ENCODE assay signal across 8 mouse cellular contexts in genomic region chr5:140647821-140648518, GRCm38 (mm10). TPM values are rescaled to one million over a fixed set of nuclear protein-coding genes. Genes with fewer than 3 reads are reported as not detected.
A peak's percentile ranks its signal among the peaks of the same experiment; 100 is the strongest.
DNase-seq lines count a peak whose midpoint lies in the region; ATAC-seq and TF ChIP-seq lines count a peak whose summit lies in the region.

No protein-coding gene starts in this region.

- DNase-seq in heart, adult 2 months = peak; percentile 44 to 59
- DNase-seq in heart, adult 9 months (ENCODE audit: low spot score in 2 of 2) = no peak
- DNase-seq in adrenal gland, postnatal 10 days = peak; percentile 66
- peak; percentile 63 to 71 for DNase-seq in left cerebral cortex, adult 2 months (ENCODE audit: extremely low spot score in 1 of 2, low spot score in 2 of 2)
- DNase-seq in mesoderm, embryonic 11.5 days (ENCODE audit: low read depth, low spot score) = peak; percentile 63
- peak; percentile 81 for DNase-seq in testis, postnatal 10 days (ENCODE audit: low spot score)

- peak overlapping the region; percentile 88 for H3K27ac ChIP-seq in heart, adult 2 months
- H3K27ac ChIP-seq in embryonic facial prominence, embryonic 13.5 days = peak overlapping the region; percentile 93
- peak overlapping the region; percentile 89 for H3K27ac ChIP-seq in hindbrain, embryonic 12.5 days
- peak overlapping the region; percentile 99 for H3K27ac ChIP-seq in left cerebral cortex, adult 2 months

- no peaks in the 10 kb centered on the region for H3K79me2 ChIP-seq in heart, adult 2 months (replicated peaks; ENCODE audit: control insufficient read depth, insufficient read depth, low read length)

- no peaks in the 10 kb centered on the region for H3K9me3 ChIP-seq in embryonic facial prominence, embryonic 13.5 days
- no peaks in the 10 kb centered on the region for H3K9me3 ChIP-seq in hindbrain, embryonic 12.5 days (replicated peaks)

- no peak for TF ChIP-seq POLR2A in heart, adult 2 months (IDR thresholded peaks at IDR 0.05; ENCODE audit: insufficient read depth, low read depth, low read length)

- 3% methylated on average over 13 of the region's 13 CpGs for WGBS in heart, adult 2 months
- 1% methylated on average over 13 of the region's 13 CpGs for WGBS in embryonic facial prominence, embryonic 13.5 days
- 2% methylated on average over 13 of the region's 13 CpGs for WGBS in hindbrain, embryonic 12.5 days

- H3K27me3 ChIP-seq in heart, adult 2 months (ENCODE audit: control insufficient read depth, insufficient read depth, low read length) = no peaks in the 10 kb centered on the region
- no peaks in the 10 kb centered on the region for H3K27me3 ChIP-seq in embryonic facial prominence, embryonic 13.5 days
- H3K27me3 ChIP-seq in hindbrain, embryonic 12.5 days = no peaks in the 10 kb centered on the region

- H3K36me3 ChIP-seq in heart, adult 2 months (ENCODE audit: control insufficient read depth, insufficient read depth, low read length) = no peaks in the 10 kb centered on the region
- peaks cover 31% of the 10 kb centered on the region for H3K36me3 ChIP-seq in embryonic facial prominence, embryonic 13.5 days
- H3K36me3 ChIP-seq in hindbrain, embryonic 12.5 days = peaks cover 24% of the 10 kb centered on the region

- H3K4me1 ChIP-seq in heart, adult 2 months (ENCODE audit: control insufficient read depth, insufficient read depth, low read length) = peaks cover 7% of the 10 kb centered on the region
- peaks cover 64% of the 10 kb centered on the region for H3K4me1 ChIP-seq in embryonic facial prominence, embryonic 13.5 days
- peaks cover 46% of the 10 kb centered on the region for H3K4me1 ChIP-seq in hindbrain, embryonic 12.5 days

- H3K9ac ChIP-seq in heart, adult 2 months (ENCODE audit: low read depth, low read length) = peak overlapping the region; percentile 92
- H3K9ac ChIP-seq in embryonic facial prominence, embryonic 13.5 days = peak overlapping the region; percentile 99
- H3K9ac ChIP-seq in hindbrain, embryonic 12.5 days = peak overlapping the region; percentile 100

- no peak for TF ChIP-seq CTCF in heart, adult 2 months (IDR thresholded peaks at IDR 0.05)
- no peak for TF ChIP-seq CTCF in left cerebral cortex, adult 2 months (IDR thresholded peaks at IDR 0.05)

- ATAC-seq in embryonic facial prominence, embryonic 13.5 days (ENCODE audit: insufficient number of reproducible peaks, insufficient read depth, low FRiP score, low TSS enrichment, low read depth) = peak; percentile 67
- peak; percentile 36 for ATAC-seq in hindbrain, embryonic 12.5 days (ENCODE audit: low FRiP score)

- peak overlapping the region; percentile 98 for H3K4me3 ChIP-seq in heart, adult 2 months
- peak overlapping the region; percentile 94 for H3K4me3 ChIP-seq in embryonic facial prominence, embryonic 13.5 days
- peak overlapping the region; percentile 96 for H3K4me3 ChIP-seq in hindbrain, embryonic 12.5 days
- peak overlapping the region; percentile 100 for H3K4me3 ChIP-seq in left cerebral cortex, adult 2 months

- H3K4me2 ChIP-seq in embryonic facial prominence, embryonic 13.5 days = peak overlapping the region; percentile 97
- peak overlapping the region; percentile 99 for H3K4me2 ChIP-seq in hindbrain, embryonic 12.5 days (replicated peaks)

- no peak for TF ChIP-seq EP300 in heart, adult 2 months (IDR thresholded peaks at IDR 0.05; ENCODE audit: insufficient read depth, low read depth, low read length)

- intact Hi-C loops in heart, adult 2 months (cut with DNase I) = loop anchor here (10.0 kb wide), 1 partner anchor 177 kb away; no protein-coding TSS in a partner anchor
- intact Hi-C loops in left cerebral cortex, adult 2 months (cut with DNase I) = loop anchor here (2.0 kb wide), 2 partner anchors 15 to 57 kb away; partner anchors contain the start of gene Brat1

RNA-seq across cellular contexts. Expression of gene Ttyh3, which starts 0.9 kb away (rescaled TPM):
- 10 to 100 TPM; 10.6 to 11.0 TPM for total RNA-seq in heart, adult 2 months (2021)
- polyA plus RNA-seq in heart, adult 2 months (2012; rRNA removed) = 13.9 and 14.6 TPM in 2 replicates
- 100 to 1,000 TPM in 1 of 2 experiments, 10 to 100 TPM in 1; 79.8 to 108 TPM for total RNA-seq in adrenal gland, postnatal 10 days (2021)
- polyA plus RNA-seq in embryonic facial prominence, embryonic 13.5 days (2015; fragmentation: Nextera tagmentation; extraction: Ambion mirVana) = 45.0 and 47.6 TPM in 2 replicates
- 83.7 and 98.3 TPM in 2 replicates for polyA plus RNA-seq in hindbrain, embryonic 12.5 days (2016; fragmentation: Nextera tagmentation; extraction: Ambion mirVana)
- total RNA-seq in left cerebral cortex, adult 2 months (2021) = 100 to 1,000 TPM; 244 to 247 TPM

RNA-seq across cellular contexts. Expression of gene Lfng, which starts 40.9 kb away (rescaled TPM):
- total RNA-seq in heart, adult 2 months (2021) = 10 to 100 TPM in 1 of 2 experiments, 1 to 10 TPM in 1; 7.4 to 11.5 TPM
- 18.4 and 23.1 TPM in 2 replicates for polyA plus RNA-seq in heart, adult 2 months (2012; rRNA removed)
- total RNA-seq in adrenal gland, postnatal 10 days (2021) = 10 to 100 TPM; 18.2 to 24.6 TPM
- polyA plus RNA-seq in embryonic facial prominence, embryonic 13.5 days (2015; fragmentation: Nextera tagmentation; extraction: Ambion mirVana) = 20.6 and 21.8 TPM in 2 replicates
- 23.8 and 27.6 TPM in 2 replicates for polyA plus RNA-seq in hindbrain, embryonic 12.5 days (2016; fragmentation: Nextera tagmentation; extraction: Ambion mirVana)
- total RNA-seq in left cerebral cortex, adult 2 months (2021) = 10 to 100 TPM; 25.9 to 26.2 TPM

RNA-seq across cellular contexts. Expression of gene Iqce, which starts 54.2 kb away (rescaled TPM):
- 1 to 10 TPM; 3.7 to 7.1 TPM for total RNA-seq in heart, adult 2 months (2021)
- 5.8 TPM in 2 replicates for polyA plus RNA-seq in heart, adult 2 months (2012; rRNA removed)
- total RNA-seq in adrenal gland, postnatal 10 days (2021) = 10 to 100 TPM; 18.9 to 23.6 TPM
- polyA plus RNA-seq in embryonic facial prominence, embryonic 13.5 days (2015; fragmentation: Nextera tagmentation; extraction: Ambion mirVana) = 25.3 and 27.9 TPM in 2 replicates
- polyA plus RNA-seq in hindbrain, embryonic 12.5 days (2016; fragmentation: Nextera tagmentation; extraction: Ambion mirVana) = 31.3 and 31.7 TPM in 2 replicates
- 10 to 100 TPM; 56.2 to 65.9 TPM for total RNA-seq in left cerebral cortex, adult 2 months (2021)

RNA-seq across cellular contexts. Expression of gene Brat1, which starts 56.8 kb away (rescaled TPM):
- 1 to 10 TPM; 6.4 to 8.2 TPM for total RNA-seq in heart, adult 2 months (2021)
- polyA plus RNA-seq in heart, adult 2 months (2012; rRNA removed) = 11.0 and 13.2 TPM in 2 replicates
- 10 to 100 TPM; 15.4 to 17.0 TPM for total RNA-seq in adrenal gland, postnatal 10 days (2021)
- polyA plus RNA-seq in embryonic facial prominence, embryonic 13.5 days (2015; fragmentation: Nextera tagmentation; extraction: Ambion mirVana) = 21.7 and 22.0 TPM in 2 replicates
- 22.8 and 25.7 TPM in 2 replicates for polyA plus RNA-seq in hindbrain, embryonic 12.5 days (2016; fragmentation: Nextera tagmentation; extraction: Ambion mirVana)
- 10 to 100 TPM; 19.8 to 21.3 TPM for total RNA-seq in left cerebral cortex, adult 2 months (2021)

Comparison
In these comparisons a context has a peak if more than half of its experiments do, and no peak if none do; other contexts are left out.
1. DNase-seq: peak in heart, adult 2 months (2 of 2), adrenal gland, postnatal 10 days (single experiment), left cerebral cortex, adult 2 months (2 of 2), mesoderm, embryonic 11.5 days (single experiment) and testis, postnatal 10 days (single experiment); none in heart, adult 9 months (0 of 2).
2. RNA of gene Ttyh3, which starts 0.9 kb away (total RNA-seq): 244 to 247 TPM in left cerebral cortex, adult 2 months and 79.8 to 108 TPM in adrenal gland, postnatal 10 days; 10.6 to 11.0 TPM in heart, adult 2 months; every median in the first group is over 4 times any median in the second.
3. Peak in every context shown above with its lines, with median percentiles within 50 percentile points of each other: H3K27ac ChIP-seq, H3K4me3 ChIP-seq and H3K9ac ChIP-seq.